Mouse (Mus musculus) brain, embryonic 14.5 days (tissue): ENCODE measurements around the gene Exosc2. TPM values are rescaled to one million over a fixed set of nuclear protein-coding genes. Genes with fewer than 3 reads are reported as not detected.

Experiments
- DNase-seq: peaks from one replicate; pipeline ENCODE4 v3.0.0-alpha.2; 2011; ENCODE audit warnings: low read depth
- CTCF ChIP-seq: fragments of 200-500 bp; IDR thresholded peaks from 2 replicates; pipeline ENCODE4 v1.5.1; 2012; ENCODE audit warnings: inconsistent platforms, mild to moderate bottlenecking, moderate library complexity, borderline replicate concordance; ENCODE audit not compliant: insufficient read depth, insufficient read length; ENCODE audit errors: extremely low read depth
- POLR2A ChIP-seq: fragments of 200-500 bp; IDR thresholded peaks from 2 replicates; pipeline ENCODE4 v1.6.1; 2012; ENCODE audit warnings: mild to moderate bottlenecking, inconsistent platforms, borderline replicate concordance; ENCODE audit not compliant: poor library complexity, insufficient read depth, insufficient read length, severe bottlenecking; ENCODE audit errors: extremely low read depth
- polyA plus RNA-seq: library from polyadenylated mRNA; depleted of rRNA; stranded (reverse); fragments of >200 nt; gene quantifications from 2 replicates; pipeline ENCODE4 v1.2.3, GENCODE M21; 2012; rRNA removed

Gene Exosc2
- polyA plus RNA-seq, 1 experiment, result 36.6 TPM

DNA sequence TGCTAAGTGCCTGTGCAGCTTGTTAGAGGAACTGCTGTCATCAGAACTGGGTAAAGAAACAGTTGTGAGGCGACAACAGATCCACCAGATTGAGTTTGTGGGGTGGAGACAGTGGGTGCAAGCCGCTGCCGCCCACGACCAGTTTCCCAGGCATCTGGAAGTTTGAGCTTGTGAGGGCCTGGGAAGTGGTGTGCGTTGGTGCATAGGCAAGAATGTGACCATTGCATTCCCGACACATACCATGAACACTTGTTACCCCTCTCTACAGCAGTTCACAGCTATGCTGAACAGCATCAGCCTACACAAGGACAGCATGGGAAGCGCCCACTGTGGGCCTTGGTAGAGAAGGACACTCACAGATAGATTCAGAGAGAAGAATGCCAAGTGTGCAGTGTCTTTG lies 45.5 kb downstream of the Exosc2 start:
- no peak for DNase-seq
- TF ChIP-seq CTCF, result no peak
- TF ChIP-seq POLR2A, result no peak

- TF ChIP-seq CTCF, result no peak
- TF ChIP-seq POLR2A, result no peak
- DNase-seq, result no peak
These were observed 48.8 kb downstream of the Exosc2 start for GRCm38 (mm10) chr2:31719202-31719880.

GRCm38 (mm10) chr2:31719944-31720343 lies 49.4 kb downstream of the Exosc2 start:
- no peak for DNase-seq
- TF ChIP-seq POLR2A (no peak), CTCF (no peak)

DNA sequence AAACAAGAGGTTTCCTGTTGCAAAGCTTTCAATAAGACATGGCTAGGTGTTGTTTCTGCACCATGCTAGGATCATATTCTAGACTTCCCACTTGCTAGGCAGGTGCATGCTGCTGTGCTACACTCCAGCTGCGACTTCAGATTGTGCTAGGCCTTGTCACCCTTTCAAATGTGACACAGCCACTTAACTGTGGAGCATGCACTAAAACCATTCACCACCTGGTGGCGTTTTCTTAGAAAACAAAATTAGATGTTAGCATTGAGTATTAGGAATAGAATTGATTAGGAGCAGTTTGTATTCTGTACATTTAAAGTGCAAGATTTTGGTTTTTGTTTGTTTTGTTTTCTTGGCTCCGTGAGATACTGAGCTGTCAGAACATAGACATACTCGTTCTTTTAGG lies 50.3 kb downstream of the Exosc2 start:
- DNase-seq, result peak; percentile 23
- TF ChIP-seq POLR2A (no peak), CTCF (peak; percentile 26; the same call in 1 of the 2 replicates)

DNA sequence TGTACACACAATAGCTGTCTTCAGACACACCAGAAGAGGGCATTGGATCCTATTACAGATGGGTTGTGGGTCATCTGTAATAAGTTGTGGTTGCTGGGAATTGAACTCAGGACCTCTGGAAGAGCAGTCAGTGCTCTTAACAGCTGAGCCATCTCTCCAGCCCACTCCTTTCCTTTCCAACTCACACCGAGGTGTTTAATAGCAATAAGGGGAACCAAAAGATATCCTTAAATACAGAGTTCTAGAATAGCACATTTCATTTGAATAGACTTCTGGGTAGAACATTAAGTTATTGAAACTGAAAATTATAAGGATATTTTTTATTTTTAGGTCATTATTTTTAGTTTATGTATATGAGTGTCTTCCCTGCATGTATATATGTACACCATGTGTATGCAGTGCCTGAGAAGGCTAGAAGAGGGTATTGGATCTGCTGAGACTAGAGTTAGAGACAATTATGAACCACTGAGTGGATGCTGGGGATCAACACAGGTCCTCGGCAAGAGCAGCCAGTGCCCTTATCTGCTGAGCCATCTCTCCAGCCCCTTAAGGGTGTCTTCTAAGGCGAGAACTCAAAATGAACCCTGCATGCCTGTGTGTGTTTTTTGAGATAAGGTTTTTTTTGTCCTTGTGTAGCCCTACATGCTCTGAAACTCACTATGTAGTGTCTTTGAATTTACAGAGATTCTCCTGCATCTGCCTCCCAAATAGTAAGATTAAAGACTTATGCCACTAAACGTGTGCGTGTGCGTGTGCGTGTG lies 54.4 kb downstream of the Exosc2 start:
- DNase-seq, result no peak
- TF ChIP-seq CTCF, result no peak
- TF ChIP-seq POLR2A, result no peak

DNA sequence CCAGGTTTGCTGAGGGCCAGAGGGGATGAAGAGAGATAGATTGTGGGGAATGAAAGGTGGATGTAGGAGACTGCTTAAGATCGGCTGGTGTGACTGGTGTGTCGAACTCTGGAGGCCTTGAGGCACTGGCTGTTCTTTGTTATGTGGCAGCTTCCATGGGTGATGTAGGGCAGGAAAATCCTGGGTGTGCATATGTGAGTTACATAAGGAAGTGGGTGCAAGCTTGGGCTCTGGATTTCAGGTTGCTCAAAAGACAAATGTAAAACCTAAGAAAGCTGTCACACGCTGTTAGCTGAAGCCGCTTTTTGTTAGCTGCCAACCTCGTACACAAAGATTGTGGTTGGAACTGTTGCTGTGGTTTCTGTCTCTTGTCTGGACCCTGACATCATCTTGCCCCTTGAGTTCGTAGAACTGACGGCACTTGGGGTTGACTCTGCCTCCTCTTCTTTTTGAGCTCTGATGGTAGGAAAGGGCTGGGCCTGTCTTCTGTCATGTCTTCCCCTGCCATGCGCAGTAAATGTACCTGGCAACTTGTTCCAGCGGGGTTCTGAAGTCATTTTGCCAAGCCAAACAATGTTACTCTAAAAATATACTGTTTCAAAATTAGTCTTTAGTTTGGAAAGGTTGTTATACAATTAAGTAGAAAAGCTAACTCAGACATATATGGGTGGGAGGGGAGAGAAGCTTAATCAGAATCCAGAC lies 57.2 kb downstream of the Exosc2 start:
- DNase-seq, result no peak
- TF ChIP-seq CTCF (no peak), POLR2A (no peak)

DNA sequence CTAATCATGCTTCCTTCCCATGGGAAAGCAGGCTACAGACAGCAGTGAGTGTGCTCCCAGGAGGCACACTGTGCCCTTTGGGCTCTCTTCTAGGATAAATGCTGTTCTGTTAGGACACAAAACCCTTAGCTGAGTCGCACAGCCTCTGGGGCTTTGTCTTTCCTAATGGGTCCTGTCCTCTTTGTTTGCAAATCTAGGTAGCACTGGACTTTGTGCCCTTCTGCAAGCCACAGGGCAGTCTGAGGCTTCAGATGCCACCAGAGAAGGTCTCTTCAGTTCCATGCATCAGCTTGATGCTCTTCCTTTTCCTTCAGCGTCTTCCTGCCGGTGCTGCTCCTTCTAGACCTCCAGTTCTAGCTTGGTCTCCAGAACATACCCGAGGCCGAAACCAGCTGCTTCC lies 60.1 kb downstream of the Exosc2 start:
- TF ChIP-seq CTCF (no peak), POLR2A (no peak)
- DNase-seq, result no peak

Other genes with a start within 250 kb of the Exosc2 start
- 6.8 and 8.5 TPM in 2 replicates for gene Ass1, start 200.5 kb upstream of the Exosc2 start, polyA plus RNA-seq
- 44.7 and 47.0 TPM in 2 replicates for gene Fubp3, start 98.1 kb upstream of the Exosc2 start, polyA plus RNA-seq
- 6.3 and 7.9 TPM in 2 replicates for gene Prdm12, start 30.7 kb upstream of the Exosc2 start, polyA plus RNA-seq
- 61.4 and 68.6 TPM in 2 replicates for gene Abl1, start 17.7 kb downstream of the Exosc2 start, polyA plus RNA-seq
- 0.03 TPM in 2 replicates for gene Qrfp, start 139.9 kb downstream of the Exosc2 start, polyA plus RNA-seq
- gene Fibcd1, start 175.3 kb downstream of the Exosc2 start, polyA plus RNA-seq, result 7.2 and 10.0 TPM in 2 replicates
- 5.8 and 12.0 TPM in 2 replicates for gene Lamc3, start 216.6 kb downstream of the Exosc2 start, polyA plus RNA-seq